Mouse (Mus musculus): ENCODE data around the gene Gm21858. TPM values are rescaled to one million over a fixed set of nuclear protein-coding genes. Genes with fewer than 3 reads are reported as not detected.
"Not testable (repeated sequence)": the region's sequence is repeated elsewhere in the genome, so short reads cannot be mapped to it uniquely, and the experiment has no call there.

Gm21858 gene
- polyA plus RNA-seq (2016; fragmentation: Nextera tagmentation; extraction: Ambion mirVana): not detected in 2 replicates

DNA sequence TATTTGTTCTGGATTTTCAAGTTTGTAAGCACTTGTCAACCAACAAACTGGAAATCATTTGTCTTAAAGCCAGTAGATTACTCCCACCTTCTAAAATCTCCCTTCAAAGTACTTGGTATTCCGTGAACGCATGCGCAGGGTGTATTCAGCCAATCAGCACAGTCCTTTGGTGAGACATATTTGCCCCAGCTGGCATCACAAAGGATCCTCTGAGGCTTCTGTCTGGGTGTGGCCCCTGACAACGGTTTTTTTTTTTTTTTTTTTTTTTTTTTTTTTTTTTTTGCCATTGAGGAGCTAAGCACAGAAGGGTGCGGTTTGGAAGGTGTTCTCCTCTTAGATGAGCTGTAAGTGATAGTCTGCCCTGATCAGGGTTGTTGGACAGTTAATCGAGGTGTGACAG lies at the start of gene Gm21858:
Gene Gm21858 (plus strand): TSS at position 301 of the 400 bp plus-strand sequence.
- H3K4me2 ChIP-seq; H3K27ac ChIP-seq; H3K9me3 ChIP-seq; H3K4me1 ChIP-seq (replicated peaks); H3K9ac ChIP-seq (replicated peaks); H3K27me3 ChIP-seq; ATAC-seq (ENCODE audit: insufficient number of reproducible peaks, insufficient read depth, low FRiP score, low TSS enrichment, low read depth); H3K4me3 ChIP-seq (replicated peaks); H3K36me3 ChIP-seq: not testable (repeated sequence)
- no CpG with 5 or more reads among the region's 6 CpGs for WGBS

All from limb, embryonic 12.5 days (tissue).